Mouse (Mus musculus) monocyte, adult 2 months (primary cell): Measurements from ENCODE around the gene Tas2r143.

ENCODE experiments used
- DNase-seq, 2 experiments: peaks; one replicate each; pipeline ENCODE4 v3.0.0; 2022; ENCODE audit warnings: low spot score in 2 of 2, low read depth in 1 of 2

Gene Tas2r143

DNA sequence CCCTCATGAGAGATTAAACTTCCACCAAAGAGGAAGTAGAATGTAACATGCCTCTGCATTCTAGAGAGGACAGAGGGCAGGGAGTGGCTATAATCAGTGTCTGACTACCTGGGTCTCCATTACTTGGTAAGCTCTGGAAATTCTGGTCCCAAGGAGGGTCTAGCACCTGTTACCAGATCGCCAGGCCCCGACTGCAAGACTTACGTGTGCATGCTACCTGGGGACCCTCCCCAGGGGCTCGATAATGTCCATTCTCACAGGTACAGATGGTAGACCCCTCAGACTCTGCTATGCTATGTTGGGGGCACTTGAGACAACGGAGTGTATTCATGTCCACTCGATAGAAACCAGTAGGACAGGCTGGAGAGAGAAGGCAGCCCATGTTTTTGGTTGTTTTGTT lies 34.8 kb upstream of the Tas2r143 start:
- DNase-seq, result no peak

- no peak for DNase-seq
Observed at GRCm38 (mm10) chr6:42369870-42370269, 30.2 kb upstream of the Tas2r143 start.

GRCm38 (mm10) chr6:42370630-42371363 lies 29.2 kb upstream of the Tas2r143 start:
- DNase-seq, result no peak

DNA sequence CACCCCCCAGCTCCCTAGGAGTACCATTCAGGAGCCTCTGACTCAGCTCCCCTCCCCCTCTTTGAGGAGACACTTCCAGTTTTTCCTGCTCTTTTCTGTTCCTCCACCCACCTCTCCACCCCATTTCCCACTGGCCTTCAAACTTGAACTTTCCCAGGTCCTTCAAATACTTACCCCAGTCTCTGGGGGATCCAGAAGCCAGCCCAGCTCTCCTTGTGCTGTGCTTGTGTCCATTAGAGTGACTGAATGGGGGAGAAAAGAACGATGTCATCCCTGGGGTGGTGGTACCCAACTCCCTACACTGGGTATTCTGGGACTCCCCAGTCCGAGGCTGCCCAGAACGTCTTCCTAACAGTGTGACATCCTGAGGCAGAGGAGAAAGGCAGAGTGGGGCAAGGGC lies 28.0 kb upstream of the Tas2r143 start:
- no peak for DNase-seq

- DNase-seq, result no peak
Observed at GRCm38 (mm10) chr6:42372421-42372815, 27.6 kb upstream of the Tas2r143 start.

GRCm38 (mm10) chr6:42372816-42373547 lies 27.1 kb upstream of the Tas2r143 start, which contains the start of gene Epha1:
Gene Epha1, minus strand, starts transcription at chr6:42373268.
- DNase-seq, result no peak

DNA sequence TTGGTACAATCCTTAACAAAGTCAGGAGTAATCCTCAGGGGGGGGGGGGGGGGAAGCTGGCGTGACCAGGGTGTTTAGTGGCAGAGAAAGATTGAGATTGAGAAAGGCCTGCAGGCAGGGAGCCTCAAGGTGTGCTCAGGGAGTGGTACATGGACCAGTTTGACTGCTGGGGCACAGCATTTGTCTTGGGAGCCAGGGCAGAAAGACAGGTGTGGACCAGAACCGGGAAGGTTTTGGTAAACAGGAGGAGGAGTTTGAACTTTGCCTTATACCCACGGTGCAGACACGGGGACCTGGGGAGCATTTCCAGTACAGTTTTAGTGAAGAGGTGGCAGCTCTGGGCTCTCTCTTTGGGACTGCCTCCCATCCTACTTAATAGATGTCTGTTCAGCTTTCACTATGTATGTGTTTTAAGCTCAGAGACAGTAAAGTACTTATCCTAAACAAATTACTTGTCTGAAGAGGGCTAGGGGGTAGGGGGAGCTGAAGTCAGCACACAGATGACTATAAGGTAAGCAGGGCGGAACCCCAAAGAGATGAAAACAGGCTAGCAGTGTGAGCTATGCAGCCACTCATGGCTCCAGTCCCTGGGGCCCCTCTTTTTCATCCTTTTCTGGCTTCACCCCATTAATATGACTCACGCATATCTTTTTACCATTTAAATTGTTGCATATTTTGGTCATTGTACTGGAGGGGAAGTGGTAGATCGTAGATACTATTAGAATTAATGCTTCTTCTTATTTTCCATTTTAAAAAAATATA lies 26.2 kb upstream of the Tas2r143 start:
- no peak for DNase-seq

DNA sequence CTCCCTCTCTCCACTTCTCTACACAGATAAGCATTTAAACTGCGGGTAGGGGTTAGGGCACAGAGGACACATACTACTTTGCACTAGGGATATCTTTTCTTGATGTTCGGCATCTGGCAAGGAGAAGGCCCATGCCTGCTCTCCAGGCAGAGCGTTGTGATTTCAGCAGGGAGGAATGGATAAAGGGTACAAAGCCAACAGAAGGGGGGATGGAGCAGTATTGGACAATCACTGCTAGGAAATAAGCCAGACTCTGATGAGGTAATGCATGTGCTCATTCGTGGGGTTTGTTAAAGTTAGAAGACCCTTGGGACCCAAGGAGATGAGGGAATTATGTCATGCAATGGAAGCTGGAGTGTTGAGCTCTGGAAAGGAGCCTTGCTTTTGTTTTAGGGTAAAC lies 25.3 kb upstream of the Tas2r143 start:
- DNase-seq, result no peak

GRCm38 (mm10) chr6:42375131-42375530 lies 24.9 kb upstream of the Tas2r143 start:
- no peak for DNase-seq

- no peak for DNase-seq
Observed at GRCm38 (mm10) chr6:42376016-42376415, 24.0 kb upstream of the Tas2r143 start.

DNA sequence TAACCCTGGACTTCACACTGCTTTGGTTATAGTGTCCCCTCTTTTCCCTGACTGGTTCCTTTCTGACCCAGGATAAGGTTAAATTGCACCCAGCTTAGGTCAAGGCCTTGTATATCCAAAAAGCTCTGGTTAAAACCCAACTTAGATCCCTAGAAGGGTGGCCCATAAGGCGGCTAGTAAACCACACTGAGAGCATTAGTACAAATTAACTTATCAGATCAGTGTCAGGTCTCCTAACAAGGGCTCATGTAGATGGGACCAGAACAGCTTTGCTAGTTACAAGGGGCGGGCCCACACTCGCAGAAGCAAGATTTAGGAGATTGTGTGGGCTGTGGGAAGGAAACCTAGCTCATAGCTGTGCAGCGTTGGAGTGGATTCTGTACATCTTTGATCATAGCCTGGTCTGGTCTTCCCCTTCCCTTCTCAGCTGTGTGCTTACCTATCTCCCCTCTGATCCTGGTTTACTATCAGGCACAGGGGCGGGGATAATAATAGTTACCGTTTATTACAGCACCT lies 23.5 kb upstream of the Tas2r143 start:
- no peak for DNase-seq

DNA sequence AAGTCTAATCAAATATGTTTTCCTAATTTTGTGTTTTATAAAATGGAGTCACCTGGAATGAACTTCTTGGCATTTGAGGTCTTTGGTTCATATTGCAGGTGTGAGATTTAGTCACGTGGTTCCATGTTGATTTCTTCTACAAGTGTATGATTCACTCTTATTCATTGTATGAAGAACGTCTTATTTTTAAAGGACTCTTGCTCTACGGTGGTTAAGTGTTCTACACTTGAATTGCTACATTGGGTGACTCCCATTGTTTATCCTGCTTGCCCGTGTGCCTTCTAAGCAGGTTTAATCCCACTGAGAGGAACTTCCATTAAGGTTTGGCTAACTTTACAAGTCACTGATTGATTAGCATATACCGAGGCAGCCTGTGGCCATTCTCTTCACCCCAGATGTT lies 22.8 kb upstream of the Tas2r143 start:
- no peak for DNase-seq

- DNase-seq, result no peak
Observed at GRCm38 (mm10) chr6:42379551-42379950, 20.5 kb upstream of the Tas2r143 start.

GRCm38 (mm10) chr6:42380416-42381144 lies 19.5 kb upstream of the Tas2r143 start:
- DNase-seq, result no peak

- DNase-seq, result no peak
Observed at GRCm38 (mm10) chr6:42381221-42381620, 18.8 kb upstream of the Tas2r143 start.

DNA sequence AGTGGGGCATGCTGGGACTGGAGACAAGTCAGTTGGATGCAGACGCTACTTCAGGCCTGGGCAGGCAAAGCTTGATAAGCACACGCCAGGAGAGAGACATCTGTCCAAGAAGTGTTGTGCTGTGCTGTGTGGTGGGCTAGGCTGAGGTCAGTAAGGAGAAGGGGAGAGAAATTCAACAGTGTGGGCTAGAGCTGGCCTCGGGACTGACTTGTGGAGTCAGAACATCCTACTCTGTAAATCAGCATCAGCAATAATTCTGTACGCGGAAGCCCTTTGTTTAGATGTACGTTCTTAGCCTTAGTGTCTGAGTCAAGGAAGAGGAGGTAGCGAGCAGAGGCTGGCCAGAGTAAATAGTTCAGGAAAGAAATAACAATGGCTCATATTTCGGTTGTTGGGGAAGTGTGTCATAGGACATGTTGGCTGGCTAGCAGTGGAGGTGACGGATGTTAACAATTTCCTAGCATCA lies 18.1 kb upstream of the Tas2r143 start:
- DNase-seq, result no peak

GRCm38 (mm10) chr6:42383360-42383759 lies 16.7 kb upstream of the Tas2r143 start:
- no peak for DNase-seq

GRCm38 (mm10) chr6:42385635-42386034 lies 14.4 kb upstream of the Tas2r143 start:
- DNase-seq, result no peak

- DNase-seq, result no peak
Observed at GRCm38 (mm10) chr6:42391796-42392330, 8.2 kb upstream of the Tas2r143 start.

GRCm38 (mm10) chr6:42395960-42396809 lies 3.9 kb upstream of the Tas2r143 start:
- DNase-seq, result peak; percentile 77 to 78
